Mouse (Mus musculus) lung, postnatal 0 days (tissue): ENCODE data around the gene Tceal3.
"Not testable (repeated sequence)": the region's sequence is repeated elsewhere in the genome, so short reads cannot be mapped to it uniquely, and the experiment has no call there.

Source experiments
- CTCF ChIP-seq: IDR thresholded peaks from 2 replicates; pipeline ENCODE4 v1.5.1; 2016; ENCODE audit warnings: antibody characterized with exemption, mild to moderate bottlenecking
- EP300 ChIP-seq: IDR thresholded peaks from 2 replicates; pipeline ENCODE4 v1.6.1; 2016; ENCODE audit warnings: antibody characterized with exemption, mild to moderate bottlenecking, control low read depth

GRCm38 (mm10) chrX:136615889-136616288, 25.2 kb downstream of the Tceal3 start:
- not testable (repeated sequence) for TF ChIP-seq CTCF, EP300
